Mouse (Mus musculus) olfactory bulb, adult 2 months (tissue): ENCODE data around the gene Psmb7. TPM values are rescaled to one million over a fixed set of nuclear protein-coding genes. Genes with fewer than 3 reads are reported as not detected.

Experiments used
- H3K27ac ChIP-seq: fragments of 200-500 bp; 2 replicates; pipeline ENCODE4 v1.5.1; 2012; ENCODE audit warnings: low read depth, low read length; ENCODE audit not compliant: insufficient read depth
- H3K4me1 ChIP-seq: fragments of 200-500 bp; 2 replicates; pipeline ENCODE4 v1.6.1; 2012; ENCODE audit warnings: low read length; ENCODE audit not compliant: control insufficient read depth, insufficient read depth
- H3K4me3 ChIP-seq: fragments of 200-500 bp; 2 replicates; pipeline ENCODE4 v1.5.1; 2012; ENCODE audit warnings: mild to moderate bottlenecking, low read depth, low read length, moderate library complexity; ENCODE audit not compliant: insufficient read depth
- CTCF ChIP-seq: fragments of 200-500 bp; IDR thresholded peaks from 2 replicates; pipeline ENCODE4 v1.5.1; 2012; ENCODE audit warnings: low read depth, mild to moderate bottlenecking, low read length, moderate library complexity; ENCODE audit not compliant: insufficient read depth
- POLR2A ChIP-seq: fragments of 200-500 bp; IDR thresholded peaks from 2 replicates; pipeline ENCODE4 v1.6.1; 2012; ENCODE audit warnings: mild to moderate bottlenecking, low read depth, low read length, moderate library complexity; ENCODE audit not compliant: insufficient read depth
- WGBS: fragments of 180-500 bp; shearing (Covaris S2); methylation state at CpG from one replicate; pipeline ENCODE4 v1.1.7; 2018; 5-methylcytosine and 5-hydroxymethylcytosine counted together
- polyA plus RNA-seq: library from polyadenylated mRNA; stranded (reverse); fragments of >200 nt; gene quantifications from 2 replicates; pipeline ENCODE4 v1.2.4, GENCODE M21; 2012; ENCODE audit warnings: low replicate concordance; ENCODE audit not compliant: missing spikeins, insufficient read depth, insufficient read length

Gene Psmb7
- polyA plus RNA-seq, 1 experiment = not detected

- H3K27ac ChIP-seq = no peak overlapping the region
- TF ChIP-seq POLR2A (no peak), CTCF (no peak)
- WGBS = 82% methylated on average over 2 of the region's 2 CpGs
- no peaks in the 10 kb centered on the region for H3K4me1 ChIP-seq
- H3K4me3 ChIP-seq = no peak overlapping the region
Measured at GRCm38 (mm10) chr2:38610161-38610560, 33.7 kb downstream of the Psmb7 start.

GRCm38 (mm10) chr2:38609310-38609709 lies 34.6 kb downstream of the Psmb7 start:
- whole genome bisulfite sequencing = 58% methylated on average over 11 of the region's 11 CpGs
- Histone ChIP-seq H3K4me1 (no peaks in the 10 kb centered on the region), H3K4me3 (no peak overlapping the region), H3K27ac (no peak overlapping the region)
- TF ChIP-seq CTCF (no peak), POLR2A (no peak)

GRCm38 (mm10) chr2:38608831-38609309 lies 35.0 kb downstream of the Psmb7 start:
- Histone ChIP-seq H3K27ac (no peak overlapping the region), H3K4me1 (no peaks in the 10 kb centered on the region), H3K4me3 (no peak overlapping the region)
- 69% methylated on average over 5 of the region's 5 CpGs for WGBS
- TF ChIP-seq CTCF = no peak
- TF ChIP-seq POLR2A = no peak

GRCm38 (mm10) chr2:38607716-38608115 lies 36.2 kb downstream of the Psmb7 start:
- no peaks in the 10 kb centered on the region for H3K4me1 ChIP-seq
- H3K27ac ChIP-seq = no peak overlapping the region
- no peak overlapping the region for H3K4me3 ChIP-seq
- whole genome bisulfite sequencing = 69% methylated on average over 1 of the region's 1 CpGs
- TF ChIP-seq CTCF (no peak), POLR2A (no peak)

- Histone ChIP-seq H3K27ac (no peak overlapping the region), H3K4me1 (no peaks in the 10 kb centered on the region), H3K4me3 (no peak overlapping the region)
- no peak for TF ChIP-seq POLR2A
- TF ChIP-seq CTCF = no peak
Measured at GRCm38 (mm10) chr2:38600842-38601241, 43.0 kb downstream of the Psmb7 start.

- Histone ChIP-seq H3K4me1 (no peaks in the 10 kb centered on the region), H3K4me3 (no peak overlapping the region), H3K27ac (no peak overlapping the region)
- TF ChIP-seq POLR2A = no peak
- no peak for TF ChIP-seq CTCF
- WGBS = 69% methylated on average over 2 of the region's 2 CpGs
Measured at GRCm38 (mm10) chr2:38598395-38598794, 45.5 kb downstream of the Psmb7 start.

- Histone ChIP-seq H3K27ac (no peak overlapping the region), H3K4me3 (no peak overlapping the region), H3K4me1 (no peaks in the 10 kb centered on the region)
- TF ChIP-seq CTCF = no peak
- TF ChIP-seq POLR2A = no peak
- 100% methylated on average over 1 of the region's 1 CpGs for WGBS
Measured at GRCm38 (mm10) chr2:38597896-38598295, 46.0 kb downstream of the Psmb7 start.

- H3K27ac ChIP-seq = no peak overlapping the region
- H3K4me1 ChIP-seq = peaks cover 2% of the 10 kb centered on the region; the same call in 1 of the 2 replicates
- H3K4me3 ChIP-seq = no peak overlapping the region
- no peak for TF ChIP-seq CTCF
- TF ChIP-seq POLR2A = no peak
- 66% methylated on average over 7 of the region's 7 CpGs for WGBS
Measured at GRCm38 (mm10) chr2:38594874-38595273, 49.0 kb downstream of the Psmb7 start.

GRCm38 (mm10) chr2:38591751-38592459 lies 52.0 kb downstream of the Psmb7 start:
- no peak overlapping the region for H3K27ac ChIP-seq
- WGBS = 33% methylated on average over 6 of the region's 6 CpGs
- peaks cover 2% of the 10 kb centered on the region; the same call in 1 of the 2 replicates for H3K4me1 ChIP-seq
- no peak overlapping the region for H3K4me3 ChIP-seq
- TF ChIP-seq CTCF = 0 out of 2 replicates have a peak, but pooled peaks have one; percentile 26
- TF ChIP-seq POLR2A = no peak
